Mouse (Mus musculus) stomach, postnatal 0 days (tissue): Measurements from ENCODE around the gene Atg13.

Source experiments
- CTCF ChIP-seq: IDR thresholded peaks from 2 replicates; pipeline ENCODE4 v1.5.1; 2016; ENCODE audit warnings: antibody characterized with exemption, low read depth, mild to moderate bottlenecking, moderate library complexity
- EP300 ChIP-seq: optimal IDR thresholded peaks from 2 replicates; pipeline ENCODE3; 2016; ENCODE audit warnings: antibody characterized with exemption

- TF ChIP-seq CTCF (peak; percentile 69), EP300 (no peak)
Measured at GRCm38 (mm10) chr2:91656774-91657173, 53.6 kb downstream of the Atg13 start.
